Mouse (Mus musculus) midbrain, embryonic 11.5 days (tissue): ENCODE results near the gene Brpf3. TPM values are rescaled to one million over a fixed set of nuclear protein-coding genes. Genes with fewer than 3 reads are reported as not detected.
"Not testable (repeated sequence)": the region's sequence is repeated elsewhere in the genome, so short reads cannot be mapped to it uniquely, and the experiment has no call there.

Experiments
- ATAC-seq: fragments of 200-750 bp; cut with Nextera tagmentation; 2 replicates; pipeline ENCODE4 v1.8.0; 2017; ENCODE audit warnings: moderate TSS enrichment, moderate library complexity; ENCODE audit not compliant: low FRiP score
- DNase-seq: peaks from one replicate; pipeline ENCODE4 v3.0.0; 2015; ENCODE audit warnings: low spot score; ENCODE audit errors: missing footprints
- H3K27ac ChIP-seq: fragments of 300-500 bp; sonication (generic); 2 replicates; pipeline ENCODE4 v1.5.1; 2014; ENCODE audit warnings: low read depth, low read length
- H3K27me3 ChIP-seq: fragments of 300-500 bp; sonication (generic); 2 replicates; pipeline ENCODE4 v1.6.1; 2014; ENCODE audit warnings: mild to moderate bottlenecking, low read length, moderate library complexity, mixed read lengths; ENCODE audit not compliant: control insufficient read depth, insufficient read depth
- H3K36me3 ChIP-seq: fragments of 300-500 bp; sonication (generic); 2 replicates; pipeline ENCODE4 v1.6.1; 2014; ENCODE audit warnings: mild to moderate bottlenecking, low read length, moderate library complexity, mixed read lengths; ENCODE audit not compliant: control insufficient read depth, insufficient read depth
- H3K4me1 ChIP-seq: fragments of 300-500 bp; sonication (generic); 2 replicates; pipeline ENCODE4 v1.6.1; 2014; ENCODE audit warnings: low read length; ENCODE audit not compliant: control insufficient read depth, insufficient read depth
- H3K4me2 ChIP-seq: fragments of 300-500 bp; sonication (generic); 2 replicates; pipeline ENCODE4 v1.6.1; 2014; ENCODE audit warnings: mild to moderate bottlenecking, moderate library complexity
- H3K4me3 ChIP-seq: fragments of 300-500 bp; sonication (generic); 2 replicates; pipeline ENCODE4 v1.5.1; 2014; ENCODE audit warnings: low read depth, low read length
- H3K9ac ChIP-seq: fragments of 300-500 bp; sonication (generic); 2 replicates; pipeline ENCODE4 v1.6.1; 2014; ENCODE audit warnings: low read length
- H3K9me3 ChIP-seq: fragments of 300-500 bp; sonication (generic); 2 replicates; pipeline ENCODE4 v1.6.1; 2016; ENCODE audit warnings: low read length; ENCODE audit not compliant: control insufficient read depth
- WGBS: fragments of 180-500 bp; shearing (Covaris S2); extraction: QIAGEN DNeasy Blood & Tissue Kit; methylation state at CpG from one replicate; pipeline ENCODE4 v1.1.7; 2014; 5-methylcytosine and 5-hydroxymethylcytosine counted together
- polyA plus RNA-seq: library from polyadenylated mRNA; unstranded; fragments of >200 nt; fragmentation: Nextera tagmentation; extraction: Ambion mirVana; gene quantifications from 2 replicates; pipeline ENCODE4 v1.2.1, GENCODE M21; 2014

Gene Brpf3
- polyA plus RNA-seq, 1 experiment from 2014 or later, result 9.7 TPM

DNA sequence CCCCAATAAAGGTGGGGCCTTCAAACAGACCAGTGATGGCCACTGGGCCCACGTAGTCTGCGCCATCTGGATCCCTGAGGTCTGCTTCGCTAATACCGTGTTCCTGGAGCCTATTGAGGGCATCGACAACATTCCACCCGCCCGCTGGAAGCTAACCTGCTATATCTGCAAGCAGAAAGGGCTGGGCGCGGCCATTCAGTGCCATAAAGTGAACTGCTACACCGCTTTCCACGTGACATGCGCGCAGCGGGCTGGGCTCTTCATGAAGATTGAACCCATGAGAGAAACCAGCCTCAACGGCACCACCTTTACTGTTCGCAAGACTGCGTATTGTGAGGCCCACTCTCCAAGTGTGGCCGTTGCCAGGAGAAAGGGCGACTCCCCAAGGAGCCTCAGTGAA lies 5.9 kb downstream of the Brpf3 start:
- no peaks in the 10 kb centered on the region for H3K9me3 ChIP-seq
- no peak overlapping the region for H3K4me3 ChIP-seq
- no peak overlapping the region for H3K27ac ChIP-seq
- DNase-seq (no peak), ATAC-seq (no peak)
- H3K27me3 ChIP-seq, result no peaks in the 10 kb centered on the region
- WGBS, result 96% methylated on average over 19 of the region's 19 CpGs
- peaks cover 38% of the 10 kb centered on the region for H3K36me3 ChIP-seq
- peaks cover 11% of the 10 kb centered on the region for H3K4me1 ChIP-seq
- no peak overlapping the region for H3K9ac ChIP-seq
- H3K4me2 ChIP-seq, result no peak overlapping the region

DNA sequence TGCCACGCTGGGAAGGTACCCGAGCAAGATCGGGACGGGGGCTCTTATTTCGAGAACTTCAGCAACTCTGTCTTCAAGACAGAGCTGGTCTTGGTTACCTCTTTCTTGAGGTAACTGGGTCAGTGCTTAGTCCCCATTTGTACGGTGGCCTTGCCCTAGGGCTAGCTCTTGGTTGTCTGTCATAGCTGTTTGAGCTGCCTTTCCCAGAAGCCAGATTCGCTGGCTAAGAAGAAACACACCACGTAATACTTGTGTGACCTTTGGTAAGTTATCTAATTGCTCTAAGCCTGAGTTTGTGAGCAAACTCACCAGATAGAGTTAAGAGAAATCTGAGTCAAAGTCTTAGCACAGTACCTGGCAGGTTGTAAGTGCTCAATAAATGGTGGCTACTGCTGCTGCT lies 7.8 kb downstream of the Brpf3 start:
- Histone ChIP-seq H3K9ac (no peak overlapping the region), H3K4me1 (no peaks in the 10 kb centered on the region), H3K27ac (no peak overlapping the region), H3K27me3 (no peaks in the 10 kb centered on the region), H3K4me2 (no peak overlapping the region), H3K4me3 (no peak overlapping the region), H3K36me3 (peaks cover 44% of the 10 kb centered on the region), H3K9me3 (no peaks in the 10 kb centered on the region)
- DNase-seq, result no peak
- ATAC-seq, result no peak
- 94% methylated on average over 8 of the region's 8 CpGs for WGBS

DNA sequence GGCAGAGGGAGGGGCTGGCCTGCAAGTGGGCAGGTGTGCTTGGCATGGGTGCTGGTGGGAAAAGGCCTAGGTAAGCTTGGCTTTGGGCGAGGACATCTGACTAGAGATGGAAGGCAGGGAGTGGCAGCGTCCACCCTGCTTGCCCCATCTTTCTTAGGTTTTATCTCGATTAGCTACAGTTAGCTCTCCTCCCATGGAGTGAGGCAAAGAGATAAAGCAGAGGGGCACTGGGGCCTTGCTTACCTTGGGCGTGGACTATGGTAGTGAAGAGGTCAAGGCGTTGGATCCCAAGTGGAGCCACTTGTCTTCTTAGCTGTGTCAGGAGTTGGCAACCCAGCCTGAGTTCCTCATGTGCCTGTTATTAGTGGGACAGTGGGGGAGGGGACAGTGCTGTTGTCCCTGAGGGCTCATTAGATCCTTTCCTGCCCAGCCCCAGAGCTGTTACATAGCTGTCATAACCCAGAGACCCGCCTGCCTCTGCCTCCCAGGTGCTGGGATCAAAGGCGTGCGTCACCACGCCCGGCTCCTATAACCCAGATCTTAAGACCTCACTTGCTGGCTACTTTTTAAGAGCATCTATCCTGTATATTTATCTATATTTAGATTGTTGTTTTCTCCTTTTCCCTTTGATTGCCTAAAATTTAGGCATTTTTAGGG lies 8.4 kb downstream of the Brpf3 start:
- DNase-seq (no peak), ATAC-seq (no peak)
- H3K36me3 ChIP-seq, result peaks cover 44% of the 10 kb centered on the region
- no peak overlapping the region for H3K4me3 ChIP-seq
- H3K4me1 ChIP-seq, result no peaks in the 10 kb centered on the region
- H3K4me2 ChIP-seq, result no peak overlapping the region
- H3K9me3 ChIP-seq, result no peaks in the 10 kb centered on the region
- no peaks in the 10 kb centered on the region for H3K27me3 ChIP-seq
- no peak overlapping the region for H3K27ac ChIP-seq
- WGBS, result 98% methylated on average over 10 of the region's 10 CpGs
- no peak overlapping the region for H3K9ac ChIP-seq

DNA sequence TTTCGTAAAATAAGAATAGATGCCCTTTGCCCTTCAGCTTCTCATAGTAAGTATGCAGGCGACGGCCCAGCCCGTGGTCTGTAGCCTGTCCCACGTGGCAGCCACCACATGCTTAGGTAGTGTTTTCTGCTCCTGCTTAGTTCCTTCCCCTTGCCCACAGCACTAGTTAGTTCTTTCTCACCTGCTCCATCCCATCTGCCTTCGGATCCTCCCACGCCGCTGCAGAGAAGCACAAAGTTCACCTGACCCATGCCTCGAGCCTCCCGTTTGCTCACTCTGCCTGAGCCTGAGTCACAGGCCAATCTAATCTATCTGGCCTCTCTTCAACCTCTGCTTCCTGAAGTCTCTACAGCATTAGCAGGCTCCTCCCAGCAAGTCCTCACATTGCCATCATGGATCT lies 11.5 kb downstream of the Brpf3 start:
- no peaks in the 10 kb centered on the region for H3K4me1 ChIP-seq
- H3K27ac ChIP-seq, result no peak overlapping the region
- no peak overlapping the region for H3K9ac ChIP-seq
- H3K4me2 ChIP-seq, result no peak overlapping the region
- ATAC-seq (no peak), DNase-seq (no peak)
- 95% methylated on average over 10 of the region's 10 CpGs for WGBS
- no peaks in the 10 kb centered on the region for H3K27me3 ChIP-seq
- H3K36me3 ChIP-seq, result peaks cover 41% of the 10 kb centered on the region
- H3K9me3 ChIP-seq, result no peaks in the 10 kb centered on the region
- no peak overlapping the region for H3K4me3 ChIP-seq

DNA sequence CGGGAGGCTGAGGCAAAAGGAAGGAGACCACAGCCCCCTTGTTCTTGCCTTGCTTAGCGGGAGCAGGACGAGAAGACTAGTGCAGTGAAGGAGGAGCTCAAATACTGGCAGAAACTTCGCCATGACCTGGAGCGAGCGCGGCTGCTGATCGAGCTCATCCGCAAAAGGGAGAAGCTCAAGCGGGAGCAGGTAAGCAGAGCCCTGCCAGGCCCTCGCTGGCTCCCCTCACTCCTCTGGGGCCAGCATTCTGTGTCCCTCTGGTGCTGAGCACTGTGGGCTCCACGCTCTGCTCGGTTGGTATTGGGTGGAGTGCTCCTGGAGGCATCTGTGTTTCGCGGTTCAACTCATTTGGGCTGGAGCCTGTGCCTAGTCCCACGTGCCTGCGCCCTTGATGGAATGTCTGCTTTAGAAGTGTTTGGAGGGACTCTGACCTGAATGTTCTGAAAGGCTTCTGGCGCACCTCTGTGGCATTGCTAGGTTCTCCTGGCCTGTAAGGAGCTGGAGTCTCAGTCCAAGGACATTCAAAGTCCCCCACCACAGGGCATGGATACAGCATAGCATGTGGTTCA lies 13.7 kb downstream of the Brpf3 start:
- Histone ChIP-seq H3K4me1 (no peaks in the 10 kb centered on the region), H3K9ac (no peak overlapping the region), H3K4me3 (no peak overlapping the region), H3K9me3 (no peaks in the 10 kb centered on the region), H3K36me3 (peaks cover 44% of the 10 kb centered on the region), H3K27ac (no peak overlapping the region), H3K4me2 (no peak overlapping the region), H3K27me3 (no peaks in the 10 kb centered on the region)
- no peak for ATAC-seq
- 94% methylated on average over 18 of the region's 18 CpGs for WGBS
- peak; percentile 84 for DNase-seq

DNA sequence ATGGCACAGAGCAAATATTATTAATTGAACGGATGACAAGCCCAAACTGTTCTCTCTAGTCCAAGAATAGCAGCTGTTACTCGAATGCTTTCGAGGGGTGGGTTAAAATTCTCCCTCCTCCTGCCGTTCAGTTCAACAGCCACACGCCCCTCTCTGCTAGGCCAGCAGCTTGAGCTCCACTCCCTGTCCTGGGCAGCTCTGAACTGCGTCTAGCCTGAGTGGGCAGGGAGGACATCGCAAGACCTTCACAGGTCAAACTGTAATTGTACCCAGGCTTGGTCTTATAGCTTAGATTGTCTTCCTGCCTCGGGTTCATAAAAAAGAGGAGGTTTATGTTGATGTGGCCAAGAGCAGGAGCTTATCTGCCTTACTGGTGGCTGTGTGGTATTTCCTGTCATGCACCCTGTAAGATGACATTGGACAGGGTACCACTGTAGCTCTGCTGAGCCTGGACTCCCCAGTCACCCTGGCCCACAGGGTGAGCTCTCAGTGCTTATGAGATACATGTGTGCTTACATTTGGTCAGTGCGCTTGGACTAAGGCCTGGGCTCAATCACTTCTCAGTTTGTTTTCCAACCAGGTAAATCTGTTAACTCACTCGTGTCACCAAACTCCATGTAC lies 14.6 kb downstream of the Brpf3 start:
- Histone ChIP-seq H3K4me1 (no peaks in the 10 kb centered on the region), H3K9ac (no peak overlapping the region), H3K36me3 (peaks cover 43% of the 10 kb centered on the region), H3K27me3 (no peaks in the 10 kb centered on the region), H3K4me3 (no peak overlapping the region), H3K4me2 (no peak overlapping the region), H3K27ac (no peak overlapping the region), H3K9me3 (no peaks in the 10 kb centered on the region)
- DNase-seq (no peak), ATAC-seq (no peak)
- 91% methylated on average over 10 of the region's 10 CpGs for WGBS

DNA sequence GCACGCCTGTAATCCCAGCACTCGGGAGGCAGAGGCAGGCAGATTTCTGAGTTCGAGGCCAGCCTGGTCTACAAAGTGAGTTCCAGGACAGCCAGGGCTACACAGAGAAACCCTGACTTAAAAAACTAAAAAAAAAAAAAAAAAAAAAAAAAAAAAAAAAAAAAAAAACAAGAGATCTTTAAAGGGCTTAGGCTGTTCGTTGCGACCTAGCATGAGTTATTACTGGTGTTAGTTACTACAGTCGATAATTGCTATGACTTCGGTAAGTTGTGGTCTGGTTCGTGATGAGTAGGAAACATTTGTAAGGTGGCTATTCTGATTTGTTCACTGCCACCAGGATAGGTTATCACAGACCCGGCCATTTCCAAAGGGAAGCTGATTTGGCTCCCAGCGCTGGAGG lies 15.4 kb downstream of the Brpf3 start:
- not testable (repeated sequence) for H3K27ac ChIP-seq, ATAC-seq, H3K4me2 ChIP-seq, H3K9ac ChIP-seq, H3K4me3 ChIP-seq, H3K9me3 ChIP-seq, H3K4me1 ChIP-seq, DNase-seq, H3K27me3 ChIP-seq
- H3K36me3 ChIP-seq, result peaks cover 42% of the 10 kb centered on the region
- WGBS, result 96% methylated on average over 10 of the region's 10 CpGs

DNA sequence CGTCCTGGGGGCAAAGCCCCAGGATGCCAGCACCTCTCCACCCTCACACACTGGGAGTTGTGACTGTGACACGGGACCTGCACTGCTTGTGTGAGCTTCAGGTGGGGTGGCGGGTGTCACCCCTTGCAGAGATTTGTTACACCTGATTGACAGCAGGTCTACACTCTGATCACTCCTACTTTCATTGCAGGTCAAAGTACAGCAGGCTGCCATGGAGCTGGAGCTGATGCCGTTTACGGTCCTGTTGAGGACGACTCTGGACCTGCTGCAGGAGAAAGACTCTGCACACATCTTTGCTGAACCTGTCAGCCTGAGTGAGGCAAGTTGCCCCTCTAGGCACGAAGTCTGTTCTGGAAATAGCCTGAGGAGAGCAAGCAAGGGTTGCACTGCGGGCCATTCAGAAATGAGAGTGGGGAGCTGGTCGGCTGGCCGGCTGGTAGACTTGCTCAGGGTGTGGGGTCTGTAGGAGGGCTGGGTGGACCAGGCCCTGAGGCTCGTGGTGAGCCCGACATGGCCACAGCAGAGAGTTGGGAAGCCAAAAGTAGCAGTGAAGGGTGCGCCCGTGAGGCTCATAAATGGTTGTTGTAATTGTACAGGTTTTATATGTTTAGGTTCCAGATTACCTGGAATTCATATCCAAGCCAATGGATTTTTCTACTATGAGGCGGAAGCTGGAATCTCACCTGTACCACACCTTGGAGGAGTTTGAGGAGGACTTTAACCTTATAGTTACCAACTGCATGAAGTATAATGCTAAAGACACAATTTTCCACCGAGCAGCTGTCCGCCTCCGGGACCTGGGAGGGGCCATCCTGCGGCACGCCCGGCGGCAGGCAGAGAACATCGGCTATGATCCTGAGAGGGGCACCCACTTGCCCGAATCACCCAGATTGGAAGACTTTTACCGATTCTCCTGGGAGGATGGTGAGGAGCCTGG lies 16.3 kb downstream of the Brpf3 start:
- H3K4me2 ChIP-seq, result no peak overlapping the region
- no peak for ATAC-seq
- WGBS, result 95% methylated on average over 25 of the region's 25 CpGs
- H3K27ac ChIP-seq, result no peak overlapping the region
- H3K4me3 ChIP-seq, result no peak overlapping the region
- H3K36me3 ChIP-seq, result peaks cover 42% of the 10 kb centered on the region
- DNase-seq, result no peak
- H3K9ac ChIP-seq, result no peak overlapping the region
- H3K27me3 ChIP-seq, result no peaks in the 10 kb centered on the region
- H3K4me1 ChIP-seq, result no peaks in the 10 kb centered on the region
- no peaks in the 10 kb centered on the region for H3K9me3 ChIP-seq

DNA sequence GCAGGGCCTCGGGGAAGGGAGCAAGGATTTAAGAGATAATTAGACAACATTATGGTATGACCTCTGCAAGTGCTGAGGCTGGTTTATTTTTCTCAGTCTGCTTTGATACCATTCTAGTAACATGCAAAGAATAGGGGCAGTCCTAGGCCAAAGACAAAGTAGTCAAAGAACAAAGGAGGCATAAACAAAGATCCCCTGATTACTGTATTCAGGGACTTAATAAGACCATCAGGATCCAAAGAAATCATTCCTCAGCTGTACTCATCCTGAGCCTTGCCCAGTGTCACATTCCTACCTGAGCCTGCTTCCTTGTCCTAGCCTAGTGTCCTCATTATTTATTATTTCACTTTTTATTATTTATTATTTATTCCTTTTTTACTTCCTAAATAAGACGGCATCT lies 19.3 kb downstream of the Brpf3 start:
- Histone ChIP-seq H3K9me3 (no peaks in the 10 kb centered on the region), H3K27me3 (no peaks in the 10 kb centered on the region), H3K4me2 (no peak overlapping the region), H3K27ac (no peak overlapping the region), H3K36me3 (peaks cover 41% of the 10 kb centered on the region), H3K4me3 (no peak overlapping the region), H3K4me1 (no peaks in the 10 kb centered on the region), H3K9ac (no peak overlapping the region)
- ATAC-seq (no peak), DNase-seq (no peak)
- WGBS, result 78% methylated on average over 2 of the region's 2 CpGs
